Mouse (Mus musculus): ENCODE results near the gene Slc9a7. TPM values are rescaled to one million over a fixed set of nuclear protein-coding genes. Genes with fewer than 3 reads are reported as not detected.

Gene Slc9a7
- total and polyA plus RNA-seq, 2 experiments from 2014 or later: 13.5 to 94.6 TPM

- H3K36me3 ChIP-seq (ENCODE audit: insufficient read depth, low read length): no peaks in the 10 kb centered on the region
- no peaks in the 10 kb centered on the region for H3K9me3 ChIP-seq (ENCODE audit: low read length)
- DNase-seq (ENCODE audit: low spot score) (peak; percentile 2), ATAC-seq (ENCODE audit: low FRiP score) (no peak)
- H3K27ac ChIP-seq (ENCODE audit: low read depth, low read length): no peak overlapping the region
- H3K4me3 ChIP-seq (ENCODE audit: low read depth, low read length): no peak overlapping the region
- no peaks in the 10 kb centered on the region for H3K27me3 ChIP-seq (ENCODE audit: insufficient read depth, low read length)
- no peak overlapping the region for H3K4me2 ChIP-seq (ENCODE audit: low read depth, low read length, poor library complexity, severe bottlenecking)
- H3K4me1 ChIP-seq (ENCODE audit: insufficient read depth, low read length): no peaks in the 10 kb centered on the region
- no peak overlapping the region for H3K9ac ChIP-seq (replicated peaks; ENCODE audit: low read length, poor library complexity, severe bottlenecking)
- no peak for TF ChIP-seq CTCF (IDR thresholded peaks at IDR 0.05)
Measured at GRCm38 (mm10) chrX:20066636-20067035, 225.0 kb downstream of the Slc9a7 start.

- ATAC-seq (ENCODE audit: low FRiP score): no peak
- Histone ChIP-seq H3K4me3 (ENCODE audit: low read depth, low read length) (no peak overlapping the region), H3K36me3 (ENCODE audit: insufficient read depth, low read length) (no peaks in the 10 kb centered on the region), H3K4me1 (ENCODE audit: insufficient read depth, low read length) (no peaks in the 10 kb centered on the region), H3K4me2 (ENCODE audit: low read depth, low read length, poor library complexity, severe bottlenecking) (peak overlapping the region; percentile 68; the same call in 1 of the 2 replicates), H3K9ac (replicated peaks; ENCODE audit: low read length, poor library complexity, severe bottlenecking) (no peak overlapping the region), H3K27ac (ENCODE audit: low read depth, low read length) (no peak overlapping the region), H3K9me3 (ENCODE audit: low read length) (no peaks in the 10 kb centered on the region), H3K27me3 (ENCODE audit: insufficient read depth, low read length) (no peaks in the 10 kb centered on the region)
- no peak for TF ChIP-seq CTCF (IDR thresholded peaks at IDR 0.05)
- peak; percentile 8 for DNase-seq (ENCODE audit: low spot score)
- 59% methylated on average over 3 of the region's 3 CpGs for WGBS
Measured at GRCm38 (mm10) chrX:20061764-20062480, 229.7 kb downstream of the Slc9a7 start.

GRCm38 (mm10) chrX:20060769-20061315 is 230.8 kb downstream of the Slc9a7 start:
- Histone ChIP-seq H3K4me2 (ENCODE audit: low read depth, low read length, poor library complexity, severe bottlenecking) (peak overlapping the region; percentile 68), H3K9ac (replicated peaks; ENCODE audit: low read length, poor library complexity, severe bottlenecking) (peak overlapping the region; percentile 39; the same call in 1 of the 2 replicates), H3K27ac (ENCODE audit: low read depth, low read length) (no peak overlapping the region), H3K4me1 (ENCODE audit: insufficient read depth, low read length) (no peaks in the 10 kb centered on the region), H3K36me3 (ENCODE audit: insufficient read depth, low read length) (no peaks in the 10 kb centered on the region), H3K4me3 (ENCODE audit: low read depth, low read length) (peak overlapping the region; percentile 45), H3K27me3 (ENCODE audit: insufficient read depth, low read length) (no peaks in the 10 kb centered on the region), H3K9me3 (ENCODE audit: low read length) (no peaks in the 10 kb centered on the region)
- no peak for TF ChIP-seq CTCF (IDR thresholded peaks at IDR 0.05)
- peak; percentile 2 for DNase-seq (ENCODE audit: low spot score)
- peak; percentile 20; the same call in 1 of the 2 replicates for ATAC-seq (ENCODE audit: low FRiP score)
- 24% methylated on average over 47 of the region's 47 CpGs for WGBS

GRCm38 (mm10) chrX:20060096-20060768 is 231.4 kb downstream of the Slc9a7 start:
- 32% methylated on average over 62 of the region's 65 CpGs for WGBS
- Histone ChIP-seq H3K9me3 (ENCODE audit: low read length) (no peaks in the 10 kb centered on the region), H3K4me2 (ENCODE audit: low read depth, low read length, poor library complexity, severe bottlenecking) (peak overlapping the region; percentile 68), H3K9ac (replicated peaks; ENCODE audit: low read length, poor library complexity, severe bottlenecking) (peak overlapping the region; percentile 39; the same call in 1 of the 2 replicates), H3K27me3 (ENCODE audit: insufficient read depth, low read length) (no peaks in the 10 kb centered on the region), H3K27ac (ENCODE audit: low read depth, low read length) (no peak overlapping the region), H3K4me3 (ENCODE audit: low read depth, low read length) (peak overlapping the region; percentile 45), H3K36me3 (ENCODE audit: insufficient read depth, low read length) (no peaks in the 10 kb centered on the region), H3K4me1 (ENCODE audit: insufficient read depth, low read length) (no peaks in the 10 kb centered on the region)
- DNase-seq (ENCODE audit: low spot score) (no peak), ATAC-seq (ENCODE audit: low FRiP score) (peak; percentile 57)
- TF ChIP-seq CTCF (IDR thresholded peaks at IDR 0.05): no peak

GRCm38 (mm10) chrX:20059381-20059971 is 232.1 kb downstream of the Slc9a7 start, which contains the start of gene Chst7:
Chst7 (plus strand) TSS chrX:20059560.
- TF ChIP-seq CTCF (IDR thresholded peaks at IDR 0.05): no peak
- Histone ChIP-seq H3K27ac (ENCODE audit: low read depth, low read length) (no peak within 1 kb of the TSS), H3K4me2 (ENCODE audit: low read depth, low read length, poor library complexity, severe bottlenecking) (peak within 1 kb of the TSS; percentile 68), H3K9ac (replicated peaks; ENCODE audit: low read length, poor library complexity, severe bottlenecking) (no peak within 1 kb of the TSS; the same call in 1 of the 2 replicates), H3K4me1 (ENCODE audit: insufficient read depth, low read length) (no peaks in the 10 kb centered on the region), H3K36me3 (ENCODE audit: insufficient read depth, low read length) (no peaks in the 10 kb centered on the region), H3K9me3 (ENCODE audit: low read length) (no peaks in the 10 kb centered on the region), H3K4me3 (ENCODE audit: low read depth, low read length) (peak within 1 kb of the TSS; percentile 45), H3K27me3 (ENCODE audit: insufficient read depth, low read length) (no peaks in the 10 kb centered on the region)
- DNase-seq (ENCODE audit: low spot score) (peak; percentile 63), ATAC-seq (ENCODE audit: low FRiP score) (peak; percentile 78)
- WGBS: 24% methylated on average over 29 of the region's 40 CpGs

Other genes starting within 250 kb of the Slc9a7 start
- 8.4 and 12.6 TPM in 2 replicates for gene Chst7, start 232.2 kb downstream of the Slc9a7 start, total RNA-seq (2014; rRNA removed)
- gene Chst7, start 232.2 kb downstream of the Slc9a7 start, polyA plus RNA-seq (2015; fragmentation: Nextera tagmentation; extraction: Ambion mirVana): 6.6 and 6.9 TPM in 2 replicates
- gene Rp2, start 72.7 kb upstream of the Slc9a7 start, total RNA-seq (2014; rRNA removed): 14.5 and 16.3 TPM in 2 replicates
- gene Rp2, start 72.7 kb upstream of the Slc9a7 start, polyA plus RNA-seq (2015; fragmentation: Nextera tagmentation; extraction: Ambion mirVana): 8.4 and 8.6 TPM in 2 replicates
- 8.1 and 11.2 TPM in 2 replicates for gene Jade3, start 133.9 kb upstream of the Slc9a7 start, total RNA-seq (2014; rRNA removed)
- gene Jade3, start 133.9 kb upstream of the Slc9a7 start, polyA plus RNA-seq (2015; fragmentation: Nextera tagmentation; extraction: Ambion mirVana): 2.3 and 2.6 TPM in 2 replicates